Mouse (Mus musculus) forebrain, embryonic 16.5 days (tissue): Measurements from ENCODE around the gene Vsig10. TPM values are rescaled to one million over a fixed set of nuclear protein-coding genes. Genes with fewer than 3 reads are reported as not detected.
"Not testable (repeated sequence)": the region's sequence is repeated elsewhere in the genome, so short reads cannot be mapped to it uniquely, and the experiment has no call there.

ENCODE experiments used
- ATAC-seq: fragments of 200-750 bp; cut with Nextera tagmentation; 2 replicates; pipeline ENCODE4 v1.8.0; 2017; ENCODE audit warnings: mild to moderate bottlenecking, moderate library complexity
- H3K27ac ChIP-seq: fragments of 300-500 bp; sonication (generic); 2 replicates; pipeline ENCODE4 v1.5.1; 2014; ENCODE audit warnings: low read length, control low read depth
- H3K27me3 ChIP-seq: fragments of 300-500 bp; sonication (generic); replicated peaks from 2 replicates; pipeline ENCODE4 v1.6.1; 2014; ENCODE audit warnings: low read length; ENCODE audit not compliant: control insufficient read depth, insufficient read depth
- H3K36me3 ChIP-seq: fragments of 300-500 bp; sonication (generic); 2 replicates; pipeline ENCODE4 v1.6.1; 2014; ENCODE audit not compliant: control insufficient read depth, insufficient read depth
- H3K4me1 ChIP-seq: fragments of 300-500 bp; sonication (generic); replicated peaks from 2 replicates; pipeline ENCODE4 v1.6.1; 2014; ENCODE audit warnings: low read length; ENCODE audit not compliant: control insufficient read depth, insufficient read depth
- H3K4me2 ChIP-seq: fragments of 300-500 bp; sonication (generic); 2 replicates; pipeline ENCODE4 v1.6.1; 2014; ENCODE audit warnings: mild to moderate bottlenecking, low read length, control low read depth
- H3K4me3 ChIP-seq: fragments of 300-500 bp; sonication (generic); replicated peaks from 2 replicates; pipeline ENCODE4 v1.5.1; 2014; ENCODE audit warnings: mild to moderate bottlenecking, low read length, control low read depth
- H3K9ac ChIP-seq: fragments of 300-500 bp; sonication (generic); replicated peaks from 2 replicates; pipeline ENCODE4 v1.6.1; 2014; ENCODE audit warnings: low read depth, low read length, control low read depth
- H3K9me3 ChIP-seq: fragments of 300-500 bp; sonication (generic); 2 replicates; pipeline ENCODE4 v1.6.1; 2016; ENCODE audit warnings: low read length; ENCODE audit not compliant: control insufficient read depth
- WGBS: fragments of 180-500 bp; shearing (Covaris S2); extraction: QIAGEN DNeasy Blood & Tissue Kit; methylation state at CpG from one replicate; pipeline ENCODE4 v1.1.7; 2014; 5-methylcytosine and 5-hydroxymethylcytosine counted together
- polyA plus RNA-seq: library from polyadenylated mRNA; unstranded; fragments of >200 nt; fragmentation: Nextera tagmentation; extraction: Ambion mirVana; gene quantifications from 2 replicates; pipeline ENCODE4 v1.2.1, GENCODE M21; 2015

The Vsig10 gene
- polyA plus RNA-seq, 1 experiment from 2014 or later, result 2.1 TPM

- 86% methylated on average over 3 of the region's 3 CpGs for WGBS
- H3K4me1 ChIP-seq, ATAC-seq, H3K36me3 ChIP-seq, H3K27me3 ChIP-seq, H3K27ac ChIP-seq, H3K4me3 ChIP-seq, H3K9me3 ChIP-seq, H3K4me2 ChIP-seq, H3K9ac ChIP-seq: not testable (repeated sequence)
These were observed 25.1 kb upstream of the Vsig10 start for GRCm38 (mm10) chr5:117293776-117294175.

GRCm38 (mm10) chr5:117295011-117295410 is 23.9 kb upstream of the Vsig10 start:
- Histone ChIP-seq H3K27me3 (no peaks in the 10 kb centered on the region), H3K4me1 (no peaks in the 10 kb centered on the region), H3K4me2 (no peak overlapping the region), H3K4me3 (no peak overlapping the region), H3K27ac (no peak overlapping the region), H3K36me3 (no peaks in the 10 kb centered on the region), H3K9me3 (no peaks in the 10 kb centered on the region; the same call in 1 of the 2 replicates), H3K9ac (no peak overlapping the region)
- ATAC-seq, result no peak
- 92% methylated on average over 8 of the region's 8 CpGs for WGBS

GRCm38 (mm10) chr5:117302899-117303298 is 16.0 kb upstream of the Vsig10 start:
- H3K4me2 ChIP-seq, result no peak overlapping the region
- ATAC-seq, result no peak
- no peak overlapping the region for H3K27ac ChIP-seq
- no peaks in the 10 kb centered on the region for H3K36me3 ChIP-seq
- H3K4me1 ChIP-seq, result no peaks in the 10 kb centered on the region
- H3K27me3 ChIP-seq, result no peaks in the 10 kb centered on the region
- 80% methylated on average over 3 of the region's 3 CpGs for WGBS
- no peak overlapping the region for H3K4me3 ChIP-seq
- no peak overlapping the region for H3K9ac ChIP-seq
- peaks cover 4% of the 10 kb centered on the region; the same call in 1 of the 2 replicates for H3K9me3 ChIP-seq

GRCm38 (mm10) chr5:117303691-117304579 is 14.9 kb upstream of the Vsig10 start:
- no peak overlapping the region for H3K27ac ChIP-seq
- H3K9ac ChIP-seq, result no peak overlapping the region
- H3K27me3 ChIP-seq, result no peaks in the 10 kb centered on the region
- no peak overlapping the region for H3K4me2 ChIP-seq
- H3K4me1 ChIP-seq, result no peaks in the 10 kb centered on the region
- 59% methylated on average over 18 of the region's 18 CpGs for WGBS
- H3K4me3 ChIP-seq, result no peak overlapping the region
- no peaks in the 10 kb centered on the region for H3K36me3 ChIP-seq
- ATAC-seq, result no peak
- peaks cover 4% of the 10 kb centered on the region; the same call in 1 of the 2 replicates for H3K9me3 ChIP-seq

- Histone ChIP-seq H3K9me3 (peaks cover 4% of the 10 kb centered on the region; the same call in 1 of the 2 replicates), H3K4me1 (no peaks in the 10 kb centered on the region), H3K27me3 (no peaks in the 10 kb centered on the region), H3K4me2 (no peak overlapping the region), H3K27ac (no peak overlapping the region), H3K36me3 (no peaks in the 10 kb centered on the region), H3K4me3 (no peak overlapping the region), H3K9ac (no peak overlapping the region)
- ATAC-seq, result no peak
- WGBS, result 79% methylated on average over 7 of the region's 7 CpGs
These were observed 13.9 kb upstream of the Vsig10 start for GRCm38 (mm10) chr5:117304947-117305346.

- H3K9me3 ChIP-seq, result peaks cover 4% of the 10 kb centered on the region; the same call in 1 of the 2 replicates
- H3K27ac ChIP-seq, result no peak overlapping the region
- no peak overlapping the region for H3K9ac ChIP-seq
- ATAC-seq, result no peak
- no peak overlapping the region for H3K4me3 ChIP-seq
- WGBS, result 90% methylated on average over 5 of the region's 5 CpGs
- H3K4me1 ChIP-seq, result no peaks in the 10 kb centered on the region
- no peak overlapping the region for H3K4me2 ChIP-seq
- no peaks in the 10 kb centered on the region for H3K27me3 ChIP-seq
- H3K36me3 ChIP-seq, result no peaks in the 10 kb centered on the region
These were observed 13.1 kb upstream of the Vsig10 start for GRCm38 (mm10) chr5:117305754-117306153.

GRCm38 (mm10) chr5:117306826-117307225 is 12.1 kb upstream of the Vsig10 start:
- Histone ChIP-seq H3K27ac (no peak overlapping the region), H3K4me1 (no peaks in the 10 kb centered on the region), H3K4me3 (no peak overlapping the region), H3K36me3 (no peaks in the 10 kb centered on the region), H3K9me3 (peaks cover 4% of the 10 kb centered on the region; the same call in 1 of the 2 replicates), H3K27me3 (no peaks in the 10 kb centered on the region), H3K9ac (no peak overlapping the region), H3K4me2 (no peak overlapping the region)
- WGBS, result 95% methylated on average over 2 of the region's 2 CpGs
- no peak for ATAC-seq

GRCm38 (mm10) chr5:117307699-117308098 is 11.2 kb upstream of the Vsig10 start:
- H3K4me3 ChIP-seq, result no peak overlapping the region
- H3K4me2 ChIP-seq, result no peak overlapping the region
- WGBS, result 38% methylated on average over 11 of the region's 11 CpGs
- H3K9ac ChIP-seq, result no peak overlapping the region
- H3K27me3 ChIP-seq, result no peaks in the 10 kb centered on the region
- H3K36me3 ChIP-seq, result no peaks in the 10 kb centered on the region
- peaks cover 4% of the 10 kb centered on the region; the same call in 1 of the 2 replicates for H3K9me3 ChIP-seq
- no peak for ATAC-seq
- H3K4me1 ChIP-seq, result no peaks in the 10 kb centered on the region
- H3K27ac ChIP-seq, result no peak overlapping the region

- no peak overlapping the region for H3K4me3 ChIP-seq
- H3K4me2 ChIP-seq, result no peak overlapping the region
- H3K27ac ChIP-seq, result no peak overlapping the region
- H3K4me1 ChIP-seq, result no peaks in the 10 kb centered on the region
- H3K9ac ChIP-seq, result no peak overlapping the region
- H3K9me3 ChIP-seq, result no peaks in the 10 kb centered on the region
- ATAC-seq, result no peak
- H3K27me3 ChIP-seq, result 0 out of 2 replicates have a peak, but pooled peaks cover 2% of the 10 kb centered on the region
- WGBS, result 25% methylated on average over 14 of the region's 14 CpGs
- H3K36me3 ChIP-seq, result no peaks in the 10 kb centered on the region
These were observed 5.5 kb upstream of the Vsig10 start for GRCm38 (mm10) chr5:117313420-117313819.
